Mouse (Mus musculus) lung, postnatal 0 days (tissue): Measurements from ENCODE around the gene Mmel1. TPM values are rescaled to one million over a fixed set of nuclear protein-coding genes. Genes with fewer than 3 reads are reported as not detected.

Experiments
- ATAC-seq: fragments of 200-750 bp; cut with Nextera tagmentation; 2 replicates; pipeline ENCODE4 v1.8.0; 2017; ENCODE audit warnings: moderate library complexity
- DNase-seq: peaks from one replicate; pipeline ENCODE4 v3.0.0-alpha.2; 2016; ENCODE audit warnings: low spot score
- H3K27ac ChIP-seq: fragments of 300-500 bp; sonication (generic); 2 replicates; pipeline ENCODE4 v1.5.1; 2014; ENCODE audit warnings: antibody characterized with exemption, mild to moderate bottlenecking, low read length, mixed read lengths
- H3K27me3 ChIP-seq: fragments of 300-500 bp; sonication (generic); replicated peaks from 2 replicates; pipeline ENCODE4 v1.6.1; 2014; ENCODE audit warnings: low read length, mixed read lengths; ENCODE audit not compliant: insufficient read depth
- H3K36me3 ChIP-seq: fragments of 300-500 bp; sonication (generic); 2 replicates; pipeline ENCODE4 v1.6.1; 2014; ENCODE audit warnings: low read length, mixed read lengths; ENCODE audit not compliant: insufficient read depth
- H3K4me1 ChIP-seq: fragments of 300-500 bp; sonication (generic); 2 replicates; pipeline ENCODE4 v1.6.1; 2014; ENCODE audit warnings: antibody characterized with exemption, low read depth, low read length, mixed read lengths; ENCODE audit not compliant: insufficient read depth
- H3K4me2 ChIP-seq: fragments of 300-500 bp; sonication (generic); replicated peaks from 2 replicates; pipeline ENCODE4 v1.6.1; 2014; ENCODE audit warnings: low read depth, mild to moderate bottlenecking, low read length, moderate library complexity, mixed read lengths
- H3K4me3 ChIP-seq: fragments of 300-500 bp; sonication (generic); 2 replicates; pipeline ENCODE4 v1.5.1; 2014; ENCODE audit warnings: low read depth, low read length
- H3K9ac ChIP-seq: fragments of 300-500 bp; sonication (generic); replicated peaks from 2 replicates; pipeline ENCODE4 v1.6.1; 2014; ENCODE audit warnings: low read depth, mild to moderate bottlenecking
- H3K9me3 ChIP-seq: fragments of 300-500 bp; sonication (generic); 2 replicates; pipeline ENCODE4 v1.6.1; 2016; ENCODE audit warnings: low read length, mixed read lengths
- CTCF ChIP-seq: IDR thresholded peaks from 2 replicates; pipeline ENCODE4 v1.5.1; 2016; ENCODE audit warnings: antibody characterized with exemption, mild to moderate bottlenecking
- EP300 ChIP-seq: IDR thresholded peaks from 2 replicates; pipeline ENCODE4 v1.6.1; 2016; ENCODE audit warnings: antibody characterized with exemption, mild to moderate bottlenecking, control low read depth
- WGBS: fragments of 180-500 bp; shearing (Covaris S2); extraction: QIAGEN DNeasy Blood & Tissue Kit; methylation state at CpG from one replicate; pipeline ENCODE4 v1.1.7; 2014; 5-methylcytosine and 5-hydroxymethylcytosine counted together
- polyA plus RNA-seq: library from polyadenylated mRNA; unstranded; fragments of >200 nt; fragmentation: Nextera tagmentation; extraction: Ambion mirVana; gene quantifications from 2 replicates; pipeline ENCODE4 v1.2.1, GENCODE M21; 2015

The Mmel1 gene
- polyA plus RNA-seq, 1 experiment from 2014 or later = 0.06 TPM

- no peaks in the 10 kb centered on the region for H3K9me3 ChIP-seq
- no peak for TF ChIP-seq EP300
- no peak for TF ChIP-seq CTCF
- WGBS = 72% methylated on average over 7 of the region's 7 CpGs
- no peak overlapping the region for H3K27ac ChIP-seq
- no peak overlapping the region for H3K9ac ChIP-seq
- no peak overlapping the region for H3K4me3 ChIP-seq
- H3K27me3 ChIP-seq = no peaks in the 10 kb centered on the region
- ATAC-seq (no peak; the same call in 1 of the 2 replicates), DNase-seq (no peak)
- H3K36me3 ChIP-seq = no peaks in the 10 kb centered on the region
- no peaks in the 10 kb centered on the region for H3K4me1 ChIP-seq
- no peak overlapping the region for H3K4me2 ChIP-seq
These were observed 33.0 kb upstream of the Mmel1 start for GRCm38 (mm10) chr4:154836183-154836915.

GRCm38 (mm10) chr4:154837170-154837569 is 32.2 kb upstream of the Mmel1 start, which contains the start of gene Ttc34:
Gene Ttc34, plus strand, starts transcription at chr4:154837459.
- Histone ChIP-seq H3K4me2 (no peak within 1 kb of the TSS), H3K27ac (no peak within 1 kb of the TSS), H3K27me3 (no peaks in the 10 kb centered on the region), H3K4me3 (no peak within 1 kb of the TSS), H3K9me3 (no peaks in the 10 kb centered on the region), H3K9ac (no peak within 1 kb of the TSS), H3K36me3 (no peaks in the 10 kb centered on the region), H3K4me1 (no peaks in the 10 kb centered on the region)
- TF ChIP-seq CTCF = peak; percentile 92
- no peak for TF ChIP-seq EP300
- ATAC-seq = peak; percentile 61
- DNase-seq = peak; percentile 44
- 58% methylated on average over 2 of the region's 2 CpGs for WGBS

- WGBS = 88% methylated on average over 13 of the region's 13 CpGs
- ATAC-seq (no peak), DNase-seq (no peak)
- H3K4me3 ChIP-seq = no peak overlapping the region
- no peaks in the 10 kb centered on the region for H3K36me3 ChIP-seq
- no peak for TF ChIP-seq EP300
- no peak for TF ChIP-seq CTCF
- no peaks in the 10 kb centered on the region for H3K9me3 ChIP-seq
- no peaks in the 10 kb centered on the region for H3K27me3 ChIP-seq
- no peaks in the 10 kb centered on the region for H3K4me1 ChIP-seq
- no peak overlapping the region for H3K9ac ChIP-seq
- H3K27ac ChIP-seq = no peak overlapping the region
- H3K4me2 ChIP-seq = no peak overlapping the region
These were observed 30.6 kb upstream of the Mmel1 start for GRCm38 (mm10) chr4:154838741-154839140.

- Histone ChIP-seq H3K4me2 (no peak overlapping the region), H3K27ac (no peak overlapping the region), H3K4me1 (no peaks in the 10 kb centered on the region), H3K9ac (no peak overlapping the region), H3K27me3 (no peaks in the 10 kb centered on the region), H3K4me3 (no peak overlapping the region), H3K36me3 (no peaks in the 10 kb centered on the region), H3K9me3 (no peaks in the 10 kb centered on the region)
- DNase-seq (peak; percentile 28), ATAC-seq (peak; percentile 71)
- TF ChIP-seq CTCF (no peak), EP300 (no peak)
- WGBS = 32% methylated on average over 11 of the region's 11 CpGs
These were observed 30.0 kb upstream of the Mmel1 start for GRCm38 (mm10) chr4:154839406-154839805.

- Histone ChIP-seq H3K36me3 (no peaks in the 10 kb centered on the region), H3K9me3 (no peaks in the 10 kb centered on the region), H3K4me2 (no peak overlapping the region), H3K9ac (no peak overlapping the region), H3K27me3 (peaks cover 27% of the 10 kb centered on the region), H3K4me1 (no peaks in the 10 kb centered on the region; the same call in 1 of the 2 replicates), H3K4me3 (no peak overlapping the region), H3K27ac (no peak overlapping the region)
- no peak for ATAC-seq
- 89% methylated on average over 1 of the region's 1 CpGs for WGBS
- DNase-seq = no peak
- TF ChIP-seq CTCF = no peak
- TF ChIP-seq EP300 = no peak
These were observed 16.7 kb upstream of the Mmel1 start for GRCm38 (mm10) chr4:154852696-154853095.

- peaks cover 27% of the 10 kb centered on the region for H3K27me3 ChIP-seq
- H3K27ac ChIP-seq = no peak overlapping the region
- no peak for DNase-seq
- ATAC-seq = no peak
- no peak overlapping the region for H3K9ac ChIP-seq
- no peak overlapping the region for H3K4me2 ChIP-seq
- H3K4me1 ChIP-seq = no peaks in the 10 kb centered on the region; the same call in 1 of the 2 replicates
- H3K36me3 ChIP-seq = no peaks in the 10 kb centered on the region
- H3K4me3 ChIP-seq = no peak overlapping the region
- 72% methylated on average over 4 of the region's 4 CpGs for WGBS
- no peak for TF ChIP-seq EP300
- no peak for TF ChIP-seq CTCF
- no peaks in the 10 kb centered on the region for H3K9me3 ChIP-seq
These were observed 15.5 kb upstream of the Mmel1 start for GRCm38 (mm10) chr4:154853881-154854280.
